Mouse (Mus musculus) embryonic facial prominence, embryonic 15.5 days (tissue): ENCODE results near the gene Ednra. TPM values are rescaled to one million over a fixed set of nuclear protein-coding genes. Genes with fewer than 3 reads are reported as not detected.
"Not testable (repeated sequence)": the region's sequence is repeated elsewhere in the genome, so short reads cannot be mapped to it uniquely, and the experiment has no call there.

Experiments used
- ATAC-seq: fragments of 200-750 bp; cut with Nextera tagmentation; 2 replicates; pipeline ENCODE4 v1.8.0; 2017; ENCODE audit warnings: low read depth, moderate TSS enrichment; ENCODE audit not compliant: insufficient number of reproducible peaks, low FRiP score, low TSS enrichment
- H3K27ac ChIP-seq: fragments of 300-500 bp; sonication (generic); replicated peaks from 2 replicates; pipeline ENCODE4 v1.5.1; 2015; ENCODE audit warnings: mild to moderate bottlenecking, inconsistent platforms
- H3K27me3 ChIP-seq: fragments of 300-500 bp; sonication (generic); 2 replicates; pipeline ENCODE4 v1.6.1; 2015; ENCODE audit warnings: inconsistent platforms
- H3K36me3 ChIP-seq: fragments of 300-500 bp; sonication (generic); 2 replicates; pipeline ENCODE4 v1.6.1; 2015; ENCODE audit warnings: mild to moderate bottlenecking, inconsistent platforms
- H3K4me1 ChIP-seq: fragments of 300-500 bp; sonication (generic); 2 replicates; pipeline ENCODE4 v1.6.1; 2015; ENCODE audit warnings: inconsistent platforms
- H3K4me2 ChIP-seq: fragments of 300-500 bp; sonication (generic); replicated peaks from 2 replicates; pipeline ENCODE4 v1.6.1; 2015; ENCODE audit warnings: mild to moderate bottlenecking, inconsistent platforms
- H3K4me3 ChIP-seq: fragments of 300-500 bp; sonication (generic); replicated peaks from 2 replicates; pipeline ENCODE4 v1.5.1; 2015; ENCODE audit warnings: mild to moderate bottlenecking, inconsistent platforms
- H3K9ac ChIP-seq: fragments of 300-500 bp; sonication (generic); 2 replicates; pipeline ENCODE4 v1.6.1; 2015; ENCODE audit warnings: inconsistent platforms
- H3K9me3 ChIP-seq: fragments of 300-500 bp; sonication (generic); replicated peaks from 2 replicates; pipeline ENCODE4 v1.6.1; 2016; ENCODE audit warnings: inconsistent platforms
- WGBS: fragments of 180-500 bp; shearing (Covaris S2); methylation state at CpG from one replicate; pipeline ENCODE4 v1.1.7; 2015; 5-methylcytosine and 5-hydroxymethylcytosine counted together
- polyA plus RNA-seq: library from polyadenylated mRNA; unstranded; fragments of >200 nt; fragmentation: Nextera tagmentation; extraction: Ambion mirVana; gene quantifications from 2 replicates; pipeline ENCODE4 v1.2.1, GENCODE M21; 2015

Gene Ednra
- polyA plus RNA-seq, 1 experiment from 2014 or later, result 56.9 TPM

DNA sequence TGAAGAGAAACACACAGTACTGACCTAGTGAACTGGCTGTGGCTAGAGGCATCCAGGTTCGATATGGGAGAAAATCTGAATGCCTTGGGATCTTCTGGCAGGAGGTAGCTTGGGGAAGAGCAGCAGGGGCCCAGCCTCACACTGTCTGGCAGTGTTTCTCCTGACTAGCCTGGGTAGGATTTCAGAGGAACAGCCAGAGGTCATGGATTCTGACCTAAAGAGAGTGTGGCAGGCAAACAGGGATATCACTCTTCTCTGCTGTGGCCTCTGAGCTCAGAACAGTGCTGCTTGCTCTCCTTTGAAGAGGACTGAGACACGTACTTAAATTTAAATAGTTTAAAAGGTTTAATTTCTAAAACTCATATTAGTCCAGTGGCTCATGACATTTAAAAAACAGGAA is 7.2 kb downstream of the Ednra start:
- H3K27ac ChIP-seq, result no peak overlapping the region
- ATAC-seq, result no peak
- 28% methylated on average over 2 of the region's 2 CpGs for WGBS
- H3K9ac ChIP-seq, result no peak overlapping the region
- H3K4me3 ChIP-seq, result no peak overlapping the region
- no peaks in the 10 kb centered on the region for H3K9me3 ChIP-seq
- H3K4me1 ChIP-seq, result peaks cover 50% of the 10 kb centered on the region
- H3K27me3 ChIP-seq, result no peaks in the 10 kb centered on the region
- no peaks in the 10 kb centered on the region for H3K36me3 ChIP-seq
- H3K4me2 ChIP-seq, result no peak overlapping the region

GRCm38 (mm10) chr8:77714455-77714854 is 9.8 kb downstream of the Ednra start:
- H3K4me3 ChIP-seq, result no peak overlapping the region
- WGBS, result 37% methylated on average over 7 of the region's 7 CpGs
- H3K9me3 ChIP-seq, result no peaks in the 10 kb centered on the region
- no peaks in the 10 kb centered on the region for H3K36me3 ChIP-seq
- no peak overlapping the region for H3K9ac ChIP-seq
- peaks cover 39% of the 10 kb centered on the region for H3K4me1 ChIP-seq
- no peak overlapping the region for H3K4me2 ChIP-seq
- H3K27ac ChIP-seq, result peak overlapping the region; percentile 66
- ATAC-seq, result no peak
- H3K27me3 ChIP-seq, result no peaks in the 10 kb centered on the region

- peak overlapping the region; percentile 66 for H3K27ac ChIP-seq
- H3K4me3 ChIP-seq, result no peak overlapping the region
- ATAC-seq, result no peak
- H3K9ac ChIP-seq, result no peak overlapping the region
- H3K36me3 ChIP-seq, result no peaks in the 10 kb centered on the region
- H3K9me3 ChIP-seq, result no peaks in the 10 kb centered on the region
- H3K4me1 ChIP-seq, result peaks cover 38% of the 10 kb centered on the region
- WGBS, result 51% methylated on average over 5 of the region's 5 CpGs
- H3K27me3 ChIP-seq, result no peaks in the 10 kb centered on the region
- H3K4me2 ChIP-seq, result peak overlapping the region; percentile 15; the same call in 1 of the 2 replicates
Measured at GRCm38 (mm10) chr8:77713688-77714087, 10.6 kb downstream of the Ednra start.

DNA sequence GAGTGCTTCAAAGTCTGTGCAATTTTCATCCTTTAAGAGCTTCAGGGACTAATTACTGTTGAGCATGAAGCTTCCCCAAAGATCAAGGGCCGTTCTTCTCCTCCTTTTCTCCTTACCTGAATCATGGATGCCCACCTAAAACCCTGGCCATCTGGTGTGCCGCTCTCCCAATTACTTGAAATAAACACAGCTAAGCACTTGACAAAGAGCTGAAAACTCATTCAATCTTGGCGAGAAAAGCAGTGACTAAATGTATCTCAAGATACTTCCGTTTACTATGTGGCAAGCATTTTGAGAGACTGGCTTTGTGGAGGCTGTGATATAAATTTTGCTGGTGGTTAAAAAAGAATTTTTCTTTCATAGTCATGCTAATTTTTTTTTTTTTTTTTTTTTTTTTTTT is 19.5 kb downstream of the Ednra start:
- Histone ChIP-seq H3K9ac (no peak overlapping the region), H3K27me3 (no peaks in the 10 kb centered on the region), H3K27ac (no peak overlapping the region), H3K9me3 (no peaks in the 10 kb centered on the region), H3K36me3 (no peaks in the 10 kb centered on the region), H3K4me1 (peaks cover 4% of the 10 kb centered on the region; the same call in 1 of the 2 replicates), H3K4me3 (no peak overlapping the region), H3K4me2 (no peak overlapping the region)
- whole genome bisulfite sequencing, result 88% methylated on average over 4 of the region's 4 CpGs
- no peak for ATAC-seq

DNA sequence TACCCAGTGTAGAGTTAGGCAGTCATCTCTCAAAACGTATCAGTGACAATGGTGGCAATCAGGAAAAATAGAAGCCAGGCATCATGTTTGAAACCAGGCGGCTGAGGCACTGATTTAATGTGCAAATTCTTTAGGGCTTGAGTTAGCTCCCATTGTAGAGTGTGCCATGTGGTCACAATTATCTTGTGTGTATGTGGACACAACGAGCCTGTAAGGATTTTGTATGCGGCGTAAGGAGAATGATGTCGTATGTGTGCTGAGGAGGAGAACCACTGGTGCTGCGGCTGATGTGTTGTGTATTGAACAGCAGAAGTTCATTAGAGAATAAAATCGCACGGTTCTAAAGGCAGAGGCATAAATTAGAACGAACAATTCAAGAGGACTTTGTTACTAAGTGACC is 26.2 kb downstream of the Ednra start:
- WGBS, result 45% methylated on average over 10 of the region's 10 CpGs
- peaks cover 10% of the 10 kb centered on the region for H3K4me1 ChIP-seq
- H3K27me3 ChIP-seq, result no peaks in the 10 kb centered on the region
- no peak overlapping the region for H3K4me3 ChIP-seq
- 0 out of 2 replicates have a peak overlapping the region, but pooled peaks have one; percentile 34 for H3K27ac ChIP-seq
- no peak overlapping the region for H3K4me2 ChIP-seq
- ATAC-seq, result no peak
- no peaks in the 10 kb centered on the region for H3K36me3 ChIP-seq
- no peaks in the 10 kb centered on the region for H3K9me3 ChIP-seq
- no peak overlapping the region for H3K9ac ChIP-seq

DNA sequence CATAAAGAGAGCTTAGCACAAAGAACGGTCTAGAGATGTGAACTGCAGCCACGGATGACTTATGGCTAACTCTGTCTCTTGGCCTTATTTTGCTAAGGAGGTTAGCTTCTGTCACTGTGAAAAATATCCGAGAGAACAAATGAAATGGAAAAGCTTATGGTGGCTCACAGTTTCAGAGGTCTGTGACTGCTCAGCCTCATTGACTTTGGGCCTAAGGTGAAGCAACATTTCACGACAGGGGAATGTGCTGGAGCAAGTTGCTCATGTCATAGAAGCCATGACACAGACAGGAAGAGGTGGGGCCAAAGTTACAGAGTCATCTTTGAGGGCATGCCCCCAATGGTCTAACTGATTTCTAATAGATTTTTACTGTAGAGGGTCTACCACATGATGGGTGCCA is 28.1 kb downstream of the Ednra start:
- WGBS, result 87% methylated on average over 4 of the region's 4 CpGs
- no peaks in the 10 kb centered on the region for H3K9me3 ChIP-seq
- H3K27ac ChIP-seq, result no peak overlapping the region
- H3K4me3 ChIP-seq, result no peak overlapping the region
- no peak overlapping the region for H3K9ac ChIP-seq
- H3K4me2 ChIP-seq, result no peak overlapping the region
- H3K4me1 ChIP-seq, result peaks cover 10% of the 10 kb centered on the region
- no peaks in the 10 kb centered on the region for H3K27me3 ChIP-seq
- H3K36me3 ChIP-seq, result no peaks in the 10 kb centered on the region
- no peak for ATAC-seq

GRCm38 (mm10) chr8:77695486-77696058 is 28.7 kb downstream of the Ednra start:
- H3K27me3 ChIP-seq, result no peaks in the 10 kb centered on the region
- no peak for ATAC-seq
- peaks cover 10% of the 10 kb centered on the region for H3K4me1 ChIP-seq
- no peak overlapping the region for H3K27ac ChIP-seq
- no peaks in the 10 kb centered on the region for H3K9me3 ChIP-seq
- no peak overlapping the region for H3K4me2 ChIP-seq
- 30% methylated on average over 5 of the region's 5 CpGs for WGBS
- no peaks in the 10 kb centered on the region for H3K36me3 ChIP-seq
- no peak overlapping the region for H3K4me3 ChIP-seq
- H3K9ac ChIP-seq, result no peak overlapping the region

GRCm38 (mm10) chr8:77695070-77695469 is 29.2 kb downstream of the Ednra start:
- Histone ChIP-seq H3K4me2 (no peak overlapping the region), H3K36me3 (no peaks in the 10 kb centered on the region), H3K4me1 (peaks cover 10% of the 10 kb centered on the region), H3K9me3 (no peaks in the 10 kb centered on the region), H3K27ac (no peak overlapping the region), H3K4me3 (no peak overlapping the region), H3K9ac (no peak overlapping the region), H3K27me3 (no peaks in the 10 kb centered on the region)
- ATAC-seq, result no peak
- WGBS, result 66% methylated on average over 3 of the region's 3 CpGs

- Histone ChIP-seq H3K4me3 (no peak overlapping the region), H3K4me1 (peaks cover 10% of the 10 kb centered on the region), H3K27me3 (no peaks in the 10 kb centered on the region), H3K36me3 (no peaks in the 10 kb centered on the region), H3K9me3 (no peaks in the 10 kb centered on the region), H3K27ac (no peak overlapping the region), H3K9ac (no peak overlapping the region), H3K4me2 (no peak overlapping the region)
- WGBS, result 86% methylated on average over 4 of the region's 4 CpGs
- no peak for ATAC-seq
Measured at GRCm38 (mm10) chr8:77694588-77694987, 29.7 kb downstream of the Ednra start.

- not testable (repeated sequence) for H3K27me3 ChIP-seq, H3K9ac ChIP-seq, H3K27ac ChIP-seq, H3K4me1 ChIP-seq, H3K4me3 ChIP-seq, H3K9me3 ChIP-seq, ATAC-seq, H3K4me2 ChIP-seq, H3K36me3 ChIP-seq
- WGBS, result 86% methylated on average over 7 of the region's 7 CpGs
Measured at GRCm38 (mm10) chr8:77689421-77690059, 34.7 kb downstream of the Ednra start.

DNA sequence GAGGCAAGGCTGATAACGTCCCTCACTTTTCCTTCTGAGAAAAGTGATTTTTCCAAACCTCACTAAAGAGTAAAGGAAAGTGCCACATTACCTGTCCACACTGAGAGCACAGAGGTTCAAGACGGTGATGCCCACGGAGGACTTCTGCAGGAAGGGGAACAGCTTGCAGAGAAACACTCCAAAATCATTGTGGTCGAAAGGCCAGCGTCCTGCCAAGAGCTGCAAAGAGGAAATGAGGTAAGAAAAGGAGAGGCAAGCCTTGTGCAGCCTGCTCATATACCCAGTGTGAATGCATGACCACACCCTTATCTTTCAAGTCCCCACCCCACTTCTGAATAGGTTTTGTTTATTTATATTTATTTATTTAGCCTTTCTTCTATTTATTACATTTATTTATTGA is 35.3 kb downstream of the Ednra start:
- Histone ChIP-seq H3K27me3 (no peaks in the 10 kb centered on the region), H3K9ac (no peak overlapping the region), H3K36me3 (peaks cover 3% of the 10 kb centered on the region; the same call in 1 of the 2 replicates), H3K27ac (no peak overlapping the region), H3K4me3 (no peak overlapping the region), H3K4me2 (no peak overlapping the region), H3K9me3 (no peaks in the 10 kb centered on the region), H3K4me1 (peaks cover 8% of the 10 kb centered on the region)
- WGBS, result 68% methylated on average over 5 of the region's 5 CpGs
- no peak for ATAC-seq

- peaks cover 20% of the 10 kb centered on the region for H3K4me1 ChIP-seq
- H3K27me3 ChIP-seq, result no peaks in the 10 kb centered on the region
- 75% methylated on average over 6 of the region's 6 CpGs for WGBS
- H3K4me2 ChIP-seq, result no peak overlapping the region
- H3K9ac ChIP-seq, result no peak overlapping the region
- ATAC-seq, result no peak
- no peak overlapping the region for H3K4me3 ChIP-seq
- peaks cover 3% of the 10 kb centered on the region; the same call in 1 of the 2 replicates for H3K36me3 ChIP-seq
- H3K27ac ChIP-seq, result no peak overlapping the region
- H3K9me3 ChIP-seq, result no peaks in the 10 kb centered on the region
Measured at GRCm38 (mm10) chr8:77684372-77684771, 39.9 kb downstream of the Ednra start.
